Mouse (Mus musculus) liver, embryonic 14.5 days (tissue): ENCODE measurements around the gene Bsn.

Experiments used
- CTCF ChIP-seq: IDR thresholded peaks from 2 replicates; pipeline ENCODE4 v1.5.1; 2016; ENCODE audit warnings: antibody characterized with exemption, low read depth, control low read depth
- EP300 ChIP-seq: IDR thresholded peaks from 2 replicates; pipeline ENCODE4 v1.6.1; 2016; ENCODE audit warnings: antibody characterized with exemption, low read depth

DNA sequence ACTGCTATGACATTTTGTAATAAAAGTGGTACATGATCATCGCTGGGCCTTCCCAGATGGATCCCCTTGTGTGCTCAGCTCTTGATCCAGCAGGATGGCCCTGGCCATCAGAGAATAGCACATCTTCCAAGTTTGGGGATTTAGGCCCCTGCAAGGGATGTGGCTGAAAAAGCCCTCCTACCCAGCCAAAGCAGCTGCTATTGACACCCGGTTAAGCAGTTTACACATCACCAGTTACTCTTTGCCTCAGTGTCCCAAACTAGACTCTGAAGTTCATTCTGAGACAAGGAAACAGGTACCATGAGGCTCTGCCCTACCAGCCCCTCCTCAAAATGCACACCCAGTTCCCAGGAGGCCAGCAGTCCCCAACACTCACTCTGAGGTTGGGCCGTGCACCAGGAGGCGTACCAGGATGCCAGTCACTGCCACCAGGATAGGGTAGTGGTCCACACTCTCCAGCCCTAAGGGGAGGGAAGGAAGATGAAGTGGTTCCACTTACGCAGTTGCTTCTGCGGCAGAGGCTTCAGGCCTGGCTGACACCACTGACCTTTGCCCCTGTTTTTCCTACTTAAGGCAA, 134.4 kb downstream of the Bsn start:
- TF ChIP-seq CTCF: no peak
- no peak for TF ChIP-seq EP300
